Mouse (Mus musculus) ES-E14 (cell line): Measurements from ENCODE around the gene Mast3. TPM values are rescaled to one million over a fixed set of nuclear protein-coding genes. Genes with fewer than 3 reads are reported as not detected.

ENCODE experiments used
- DNase-seq: peaks from one replicate; pipeline ENCODE4 v3.0.0-alpha.2; 2013; ENCODE audit warnings: low read depth, low spot score
- H3K27ac ChIP-seq: 2 replicates; pipeline ENCODE4 v1.5.1; 2012; ENCODE audit warnings: low read depth, mild to moderate bottlenecking, low read length, moderate library complexity, mixed read lengths; ENCODE audit not compliant: poor library complexity, insufficient read depth, severe bottlenecking
- H3K36me3 ChIP-seq: 2 replicates; pipeline ENCODE4 v1.6.1; 2012; ENCODE audit warnings: mild to moderate bottlenecking, low read length, moderate library complexity, mixed read lengths; ENCODE audit not compliant: control insufficient read depth, poor library complexity, insufficient read depth, severe bottlenecking
- H3K4me1 ChIP-seq, 2 experiments: fragments of 150-350 bp in 1 of 2; sonication (generic) in 1 of 2; 2 replicates each; pipeline ENCODE4 v1.6.1; 2012; ENCODE audit warnings: low read length in 2 of 2, mild to moderate bottlenecking in 1 of 2, mixed read lengths in 1 of 2; ENCODE audit not compliant: control insufficient read depth in 2 of 2, insufficient read depth in 2 of 2, poor library complexity in 1 of 2
- H3K4me3 ChIP-seq, 2 experiments: fragments of 150-350 bp in 1 of 2; sonication (generic) in 1 of 2; 2 replicates each; pipeline ENCODE4 v1.5.1; 2012; ENCODE audit warnings: low read length in 2 of 2, low read depth in 1 of 2, mild to moderate bottlenecking in 1 of 2, mixed read lengths in 1 of 2; ENCODE audit not compliant: insufficient read depth in 1 of 2, poor library complexity in 1 of 2, severe bottlenecking in 1 of 2
- H3K9ac ChIP-seq: 2 replicates; pipeline ENCODE4 v1.6.1; 2012; ENCODE audit warnings: low read depth, mild to moderate bottlenecking, low read length, mixed read lengths; ENCODE audit not compliant: poor library complexity, insufficient read depth, severe bottlenecking
- H3K9me3 ChIP-seq: fragments of 150-350 bp; sonication (generic); 2 replicates; pipeline ENCODE4 v1.6.1; 2012; ENCODE audit warnings: low read depth, mild to moderate bottlenecking, low read length; ENCODE audit not compliant: control insufficient read depth, insufficient read depth
- CHD2 ChIP-seq: IDR thresholded peaks from 2 replicates; pipeline ENCODE4 v1.6.1; 2014; ENCODE audit warnings: mild to moderate bottlenecking, low read depth, low read length, inconsistent platforms
- HCFC1 ChIP-seq: IDR thresholded peaks from 2 replicates; pipeline ENCODE4 v1.6.1; 2012; ENCODE audit warnings: low read length, inconsistent platforms, borderline replicate concordance; ENCODE audit not compliant: insufficient read depth
- MAFK ChIP-seq: IDR thresholded peaks from 2 replicates; pipeline ENCODE4 v1.6.1; 2014; ENCODE audit warnings: mild to moderate bottlenecking, low read depth, low read length, inconsistent platforms; ENCODE audit not compliant: insufficient read depth
- ZC3H11A ChIP-seq: IDR thresholded peaks from 2 replicates; pipeline ENCODE4 v1.6.1; 2012; ENCODE audit warnings: low read depth, mild to moderate bottlenecking, inconsistent platforms, low read length, borderline replicate concordance
- ZNF384 ChIP-seq: IDR thresholded peaks from 2 replicates; pipeline ENCODE4 v1.6.1; 2012; ENCODE audit warnings: low read depth, low read length, inconsistent platforms
- in situ Hi-C, 2 experiments: fragments of 600-800 bp; cut with MboI; formaldehyde crosslinking; loops; one replicate each; pipeline ENCODE4 v1.15.1; 2025; ENCODE audit warnings: low sequenced_read_pairs in 2 of 2, inconsistent platforms in 1 of 2; ENCODE audit not compliant: unreplicated experiment in 2 of 2
- total RNA-seq: library from RNA; depleted of rRNA; stranded (reverse); fragments of 300-350 nt; gene quantifications from 2 replicates; pipeline ENCODE4 v1.2.3, GENCODE M21; 2012

Mast3 gene
- total RNA-seq, 1 experiment, result 7.8 TPM

GRCm38 (mm10) chr8:70742981-70743655, 61.7 kb downstream of the Mast3 start:
- Histone ChIP-seq H3K9me3 (no peaks in the 10 kb centered on the region), H3K4me1 (peaks cover 2 to 11% of the 10 kb centered on the region in 2 experiments; a peak in 2 of 4 replicates), H3K36me3 (no peaks in the 10 kb centered on the region), H3K4me3 (peak overlapping the region; percentile 59 to 63), H3K9ac (peak overlapping the region; percentile 35; the same call in 1 of the 2 replicates), H3K27ac (no peak overlapping the region)
- no peak for DNase-seq
- TF ChIP-seq HCFC1, result no peak
- TF ChIP-seq ZC3H11A, result no peak
- TF ChIP-seq MAFK, result no peak
- no peak for TF ChIP-seq ZNF384
- TF ChIP-seq CHD2, result no peak
- in situ Hi-C loops, result no loop called here

GRCm38 (mm10) chr8:70742176-70742575, 62.7 kb downstream of the Mast3 start:
- no peak overlapping the region for H3K4me3 ChIP-seq
- H3K27ac ChIP-seq, result no peak overlapping the region
- H3K4me1 ChIP-seq, result peaks cover 2 to 10% of the 10 kb centered on the region in 2 experiments; a peak in 2 of 4 replicates
- TF ChIP-seq CHD2 (no peak), MAFK (no peak), ZNF384 (no peak), ZC3H11A (no peak), HCFC1 (no peak)
- DNase-seq, result no peak
- in situ Hi-C loops, result no loop called here
- no peak overlapping the region for H3K9ac ChIP-seq
- H3K36me3 ChIP-seq, result no peaks in the 10 kb centered on the region
- no peaks in the 10 kb centered on the region for H3K9me3 ChIP-seq

- in situ Hi-C loops, result no loop called here
- Histone ChIP-seq H3K27ac (no peak overlapping the region), H3K4me3 (no peak overlapping the region), H3K36me3 (no peaks in the 10 kb centered on the region), H3K4me1 (peaks cover 2 to 10% of the 10 kb centered on the region in 2 experiments; a peak in 2 of 4 replicates), H3K9ac (no peak overlapping the region), H3K9me3 (no peaks in the 10 kb centered on the region)
- TF ChIP-seq MAFK, result no peak
- TF ChIP-seq CHD2, result no peak
- TF ChIP-seq HCFC1, result no peak
- TF ChIP-seq ZC3H11A, result no peak
- no peak for TF ChIP-seq ZNF384
- DNase-seq, result no peak
Observed at GRCm38 (mm10) chr8:70741661-70742060, 63.2 kb downstream of the Mast3 start.

- Histone ChIP-seq H3K9ac (no peak overlapping the region), H3K36me3 (no peaks in the 10 kb centered on the region), H3K27ac (no peak overlapping the region), H3K4me1 (peaks cover 0 to 2% of the 10 kb centered on the region in 2 experiments; a peak in 1 of 4 replicates), H3K9me3 (no peaks in the 10 kb centered on the region), H3K4me3 (no peak overlapping the region)
- TF ChIP-seq ZNF384, result no peak
- DNase-seq, result no peak
- in situ Hi-C loops, result no loop called here
Observed at GRCm38 (mm10) chr8:70738211-70738610, 66.6 kb downstream of the Mast3 start.
